Mouse (Mus musculus) G1E-ER4 (cell line): Measurements from ENCODE around the gene Ctsw. TPM values are rescaled to one million over a fixed set of nuclear protein-coding genes. Genes with fewer than 3 reads are reported as not detected.

Source experiments
- GATA1 ChIP-seq: IDR thresholded peaks from one replicate; pipeline ENCODE4 v1.8.0; 2012; ENCODE audit warnings: low read length, inconsistent platforms
- polyA plus RNA-seq: library from polyadenylated mRNA; stranded (reverse); fragments of >175 nt; gene quantifications from 2 replicates; pipeline ENCODE4 v1.2.3, GENCODE M21; 2012

The Ctsw gene
- polyA plus RNA-seq, 1 experiment = not detected

DNA sequence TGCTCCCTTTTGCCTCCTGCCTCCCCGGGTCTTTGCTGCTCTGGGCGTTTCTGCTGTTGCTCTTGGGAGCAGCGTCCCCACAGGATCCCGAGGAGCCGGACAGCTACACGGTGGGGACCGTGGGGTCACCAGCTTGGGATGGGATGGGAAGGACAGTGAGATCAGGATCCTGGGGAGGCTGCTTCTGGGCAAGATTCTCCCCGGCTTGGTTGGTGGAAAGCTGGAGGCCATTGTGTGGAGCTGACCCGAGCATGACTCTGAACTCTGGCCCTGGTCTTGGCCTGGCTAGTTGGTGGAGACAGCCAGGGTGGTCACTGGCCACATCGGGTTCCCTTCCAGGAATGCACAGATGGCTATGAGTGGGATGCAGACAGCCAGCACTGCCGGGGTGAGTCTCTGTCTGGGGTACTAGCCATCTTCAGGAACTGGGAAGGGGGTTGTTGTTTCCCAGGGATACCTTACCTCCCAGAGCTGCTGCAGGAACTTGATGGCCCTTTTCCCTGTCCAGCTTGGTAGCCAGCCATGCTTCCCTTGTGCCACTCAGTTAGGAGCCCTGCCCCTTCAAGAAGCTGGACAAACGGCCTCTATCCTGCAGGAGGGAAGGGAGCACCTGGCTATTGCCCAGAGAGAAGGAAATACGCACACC lies 6.9 kb upstream of the Ctsw start:
- no peak for TF ChIP-seq GATA1

DNA sequence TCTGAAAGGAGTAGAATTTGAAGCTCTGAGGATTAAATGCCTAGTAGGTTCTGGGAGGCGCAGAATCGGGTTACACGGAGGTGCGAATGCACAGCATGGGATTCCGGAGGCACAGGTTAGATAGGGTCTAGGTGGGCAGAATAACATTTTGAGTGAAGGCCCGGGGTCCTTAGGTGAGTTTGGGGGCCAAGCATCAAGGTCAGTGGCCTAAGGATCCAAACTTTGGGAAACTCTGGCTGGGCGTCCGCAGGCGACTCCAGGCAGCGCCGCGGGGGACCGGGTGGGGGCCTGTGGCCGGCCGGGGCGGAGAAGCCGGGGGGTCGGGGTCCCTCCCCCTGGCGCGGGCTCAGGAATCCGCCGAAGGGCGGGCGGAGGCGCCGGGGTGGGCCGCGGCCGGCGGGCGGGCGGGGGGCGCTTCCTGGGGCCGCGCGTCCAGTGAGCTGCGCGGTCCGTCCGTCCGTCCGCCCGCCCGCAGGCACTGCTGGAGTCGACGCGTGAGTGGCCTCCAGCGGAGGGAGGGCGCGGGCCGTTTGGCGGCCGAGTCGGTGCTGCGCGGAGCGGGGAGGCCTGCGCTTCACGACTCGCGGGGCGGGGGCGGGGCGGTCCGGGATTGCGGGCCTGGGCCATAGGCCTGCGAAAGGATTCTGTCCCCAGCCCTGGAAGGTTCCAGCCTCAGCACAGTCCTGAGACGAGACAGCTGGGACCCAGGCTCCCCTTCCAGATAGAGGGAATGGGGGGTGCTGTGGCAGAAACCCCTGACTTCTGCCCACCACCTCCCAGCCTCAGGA lies 6.2 kb upstream of the Ctsw start:
- TF ChIP-seq GATA1 = no peak

DNA sequence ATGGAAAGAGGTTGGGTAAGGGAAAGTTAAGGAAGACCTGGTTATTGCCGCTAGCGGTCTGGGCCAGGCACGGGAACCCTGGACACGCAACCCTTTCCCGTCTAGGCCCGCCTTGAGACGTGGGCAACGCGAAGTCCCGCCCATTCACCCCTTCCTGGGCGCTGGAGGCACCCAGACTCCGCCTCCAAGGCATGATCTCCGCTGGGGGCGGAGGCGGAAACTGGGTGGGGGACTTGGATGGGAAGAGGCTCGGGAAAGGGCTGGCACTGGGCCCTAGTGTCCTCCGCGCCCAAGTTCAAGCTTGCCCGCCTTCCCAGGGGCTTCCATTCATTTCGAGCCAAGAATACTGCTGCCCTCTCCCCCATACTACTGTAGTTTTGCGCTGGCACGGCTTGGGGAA lies 5.4 kb upstream of the Ctsw start, which contains the start of gene Efemp2:
Gene Efemp2, plus strand, starts transcription at position 235 of the 400 bp plus-strand sequence.
- no peak for TF ChIP-seq GATA1

DNA sequence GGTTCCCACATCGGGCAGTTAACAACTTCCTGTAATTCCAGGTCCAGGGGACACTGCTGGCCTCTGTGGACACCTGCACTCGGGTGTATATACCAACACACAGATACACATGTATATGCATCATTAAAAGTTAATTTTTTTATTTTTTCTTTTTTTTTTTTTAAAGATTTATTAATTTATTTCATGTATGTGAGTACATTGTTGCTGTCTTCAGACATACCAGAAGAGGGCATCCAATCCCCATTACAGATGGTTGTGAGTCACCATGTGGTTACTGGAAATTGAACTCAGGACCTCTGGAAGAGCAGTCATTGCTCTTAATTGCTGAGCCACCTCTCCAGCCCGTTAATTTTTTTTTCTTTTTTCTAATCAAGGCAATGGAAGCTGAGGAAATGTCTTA lies 4.5 kb upstream of the Ctsw start:
- TF ChIP-seq GATA1 = no peak

DNA sequence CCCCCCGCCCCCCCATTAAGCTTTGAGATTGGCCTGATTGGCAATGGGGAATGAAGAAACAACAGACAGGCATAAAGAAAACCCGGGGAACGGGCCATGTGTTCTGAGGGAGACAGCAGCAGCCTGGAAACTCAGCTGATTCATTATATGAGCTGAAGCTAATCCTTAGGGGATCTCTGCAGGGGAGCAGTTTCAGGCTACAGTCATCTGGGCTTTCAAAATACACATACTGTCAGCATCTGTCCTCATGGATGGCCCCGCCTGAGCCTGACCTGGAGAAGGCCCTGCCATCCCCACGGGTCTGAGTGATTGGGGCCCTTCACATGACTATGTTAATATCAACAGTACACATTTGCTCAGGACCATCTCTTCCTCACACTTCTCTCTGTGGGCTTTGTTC lies 3.5 kb upstream of the Ctsw start:
- no peak for TF ChIP-seq GATA1

GRCm38 (mm10) chr19:5466916-5467500 lies 1.3 kb downstream of the Ctsw start:
- TF ChIP-seq GATA1 = no peak

DNA sequence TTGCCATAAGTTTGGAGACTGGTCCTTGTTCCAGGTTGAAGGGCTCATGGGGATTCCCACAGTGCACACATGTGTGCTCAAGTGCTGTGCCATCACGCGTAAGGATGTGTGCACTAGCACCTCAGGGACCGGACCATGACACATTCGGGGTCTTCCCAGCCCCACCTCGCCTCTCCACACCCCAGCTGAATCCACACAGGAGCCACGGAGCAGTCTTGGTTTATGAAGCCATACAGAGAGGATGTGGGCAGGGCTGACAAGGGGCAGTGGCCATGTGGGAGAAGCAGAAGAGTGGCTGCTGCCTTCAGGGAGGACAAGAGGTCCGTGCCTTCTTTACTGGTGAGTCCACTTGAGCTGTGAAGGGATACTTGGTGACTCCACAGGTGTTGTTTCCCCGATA lies 3.3 kb downstream of the Ctsw start:
- TF ChIP-seq GATA1 = no peak

GRCm38 (mm10) chr19:5463791-5464562 lies 4.3 kb downstream of the Ctsw start:
- no peak for TF ChIP-seq GATA1

GRCm38 (mm10) chr19:5463212-5463611 lies 5.1 kb downstream of the Ctsw start:
- TF ChIP-seq GATA1 = no peak

GRCm38 (mm10) chr19:5461411-5461810 lies 6.9 kb downstream of the Ctsw start:
- no peak for TF ChIP-seq GATA1

DNA sequence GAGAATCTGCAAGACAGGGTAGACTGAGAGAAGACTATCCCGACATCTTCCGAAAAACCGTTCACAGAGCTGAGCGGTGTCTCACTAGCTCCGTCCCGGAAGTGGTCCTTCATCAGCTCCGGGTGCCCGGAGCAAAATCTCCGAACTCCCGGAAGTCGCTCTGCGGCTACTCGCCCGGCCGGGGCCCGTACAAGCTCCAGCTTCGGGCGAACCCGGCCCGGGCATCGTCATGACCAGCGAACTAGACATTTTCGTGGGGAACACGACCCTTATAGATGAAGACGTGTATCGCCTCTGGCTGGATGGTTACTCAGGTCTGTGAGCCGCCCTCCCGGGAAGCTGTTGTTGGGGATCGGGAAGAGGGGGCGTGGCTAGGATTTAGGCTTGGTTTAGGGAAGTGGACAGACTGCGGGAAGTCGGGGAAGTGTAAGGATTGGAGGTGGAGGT lies 7.8 kb downstream of the Ctsw start, which contains the start of gene Fibp:
Gene Fibp, plus strand, starts transcription at position 151 of the 447 bp plus-strand sequence.
- TF ChIP-seq GATA1 = no peak

DNA sequence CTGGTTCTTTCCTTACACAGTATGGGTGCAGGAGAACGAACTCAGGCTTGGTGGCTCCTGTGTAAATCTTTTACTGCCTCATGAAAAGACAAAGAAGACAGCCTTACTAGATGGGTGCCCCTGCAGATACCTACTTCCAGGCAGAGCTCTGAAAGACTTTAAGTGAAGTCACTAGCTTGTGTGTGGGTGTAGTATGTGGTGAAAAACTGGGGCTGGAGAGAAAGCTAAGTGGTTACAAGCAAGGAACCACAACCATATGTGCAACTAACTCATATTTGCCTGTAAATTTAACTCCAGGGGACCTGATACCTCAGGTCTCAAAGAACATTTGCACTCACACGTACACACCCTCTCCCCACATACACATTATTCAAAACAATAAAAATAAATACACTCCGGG lies 8.4 kb downstream of the Ctsw start:
- TF ChIP-seq GATA1 = no peak

DNA sequence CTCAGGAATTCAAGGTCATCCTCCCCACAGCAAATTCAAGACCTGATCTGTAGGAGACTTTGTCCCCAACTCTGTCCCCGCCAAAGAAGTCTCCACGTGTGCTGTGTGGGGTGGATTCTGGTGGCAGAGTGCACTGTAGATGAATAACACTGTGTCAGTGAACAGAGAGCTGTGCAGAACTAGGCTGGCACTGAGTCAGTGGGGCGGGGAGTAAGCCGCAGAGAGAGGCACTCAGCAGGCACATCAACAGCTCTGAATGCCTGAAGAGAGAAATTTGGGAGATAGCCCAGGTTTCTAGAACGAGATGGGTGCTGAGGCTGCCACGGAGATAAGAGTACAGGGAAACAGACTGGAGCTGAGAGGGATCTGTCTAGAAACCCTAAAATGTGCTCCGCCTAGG lies 9.3 kb downstream of the Ctsw start:
- no peak for TF ChIP-seq GATA1

GRCm38 (mm10) chr19:5457746-5458442 lies 10.4 kb downstream of the Ctsw start, which contains the start of gene Ccdc85b:
Gene Ccdc85b, minus strand, starts transcription at chr19:5457894.
- TF ChIP-seq GATA1 = no peak
